Mouse (Mus musculus): ENCODE data around the gene Lbr. TPM values are rescaled to one million over a fixed set of nuclear protein-coding genes. Genes with fewer than 3 reads are reported as not detected.

Lbr gene
- polyA plus RNA-seq, 1 experiment, result 343 TPM

DNA sequence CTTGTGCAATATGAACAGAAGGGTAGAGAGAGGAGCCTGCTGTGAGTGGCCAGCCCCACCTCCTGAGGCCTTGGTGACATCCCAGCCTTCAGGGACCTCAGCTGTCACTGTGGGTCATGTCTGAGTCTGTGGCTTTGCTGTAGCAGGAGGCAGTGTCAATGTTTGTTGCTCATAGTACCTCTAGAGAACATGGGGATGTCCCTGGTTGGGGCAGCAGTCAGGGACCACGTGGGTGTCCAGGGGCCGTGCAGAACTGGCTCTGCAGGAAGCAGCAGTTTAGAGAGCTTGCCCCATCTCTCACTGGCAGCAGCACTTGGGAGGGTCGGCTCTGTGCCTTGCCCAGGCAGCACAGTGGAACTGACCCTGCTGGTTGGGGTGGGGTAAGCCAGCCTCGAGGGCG, 34.2 kb upstream of the Lbr start:
- H3K36me3 ChIP-seq (ENCODE audit: control insufficient read depth, insufficient read depth, low read length, poor library complexity, severe bottlenecking), result no peaks in the 10 kb centered on the region
- no peaks in the 10 kb centered on the region for H3K9me3 ChIP-seq (replicated peaks; ENCODE audit: control insufficient read depth, insufficient read depth, low read length, poor library complexity, severe bottlenecking)
- H3K4me3 ChIP-seq (ENCODE audit: low read depth, low read length), result no peak overlapping the region
- no peak for TF ChIP-seq EP300 (IDR thresholded peaks at IDR 0.05; ENCODE audit: insufficient read depth, low read depth, low read length)
- TF ChIP-seq POLR2A (IDR thresholded peaks at IDR 0.05; ENCODE audit: insufficient read depth, low read length), result no peak
- TF ChIP-seq CTCF (IDR thresholded peaks at IDR 0.05; ENCODE audit: low read depth, low read length), result no peak
- H3K4me1 ChIP-seq (ENCODE audit: control insufficient read depth, insufficient read depth, low read length), result no peaks in the 10 kb centered on the region
- no peaks in the 10 kb centered on the region for H3K27me3 ChIP-seq (ENCODE audit: control insufficient read depth, insufficient read depth, low read length, poor library complexity, severe bottlenecking)
- H3K9ac ChIP-seq (ENCODE audit: low read depth, poor library complexity, severe bottlenecking), result no peak overlapping the region
- H3K27ac ChIP-seq (ENCODE audit: insufficient read depth, low read length), result no peak overlapping the region

DNA sequence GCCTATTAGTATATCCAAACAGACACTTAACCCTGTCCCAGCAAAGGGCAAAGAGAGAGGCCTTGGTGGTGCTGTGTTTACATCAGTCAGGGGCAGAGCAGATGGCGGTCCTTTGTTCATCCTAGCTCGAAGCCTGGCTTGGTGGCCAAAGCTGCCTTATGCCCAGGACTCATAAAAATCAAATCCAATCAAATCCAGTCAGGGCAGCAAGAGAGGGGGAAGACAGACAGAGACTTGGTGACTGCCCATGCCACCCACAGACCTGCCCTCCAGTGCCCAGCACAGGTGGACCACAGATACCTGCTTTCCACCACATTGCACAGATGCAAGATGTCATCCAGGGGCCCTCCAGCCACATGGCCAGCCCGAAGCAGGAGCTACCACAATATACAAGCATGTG, 33.8 kb upstream of the Lbr start:
- Histone ChIP-seq H3K27ac (ENCODE audit: insufficient read depth, low read length) (no peak overlapping the region), H3K27me3 (ENCODE audit: control insufficient read depth, insufficient read depth, low read length, poor library complexity, severe bottlenecking) (no peaks in the 10 kb centered on the region), H3K4me3 (ENCODE audit: low read depth, low read length) (no peak overlapping the region), H3K4me1 (ENCODE audit: control insufficient read depth, insufficient read depth, low read length) (no peaks in the 10 kb centered on the region), H3K36me3 (ENCODE audit: control insufficient read depth, insufficient read depth, low read length, poor library complexity, severe bottlenecking) (no peaks in the 10 kb centered on the region), H3K9me3 (replicated peaks; ENCODE audit: control insufficient read depth, insufficient read depth, low read length, poor library complexity, severe bottlenecking) (no peaks in the 10 kb centered on the region), H3K9ac (ENCODE audit: low read depth, poor library complexity, severe bottlenecking) (no peak overlapping the region)
- TF ChIP-seq CTCF (IDR thresholded peaks at IDR 0.05; ENCODE audit: low read depth, low read length) (no peak), EP300 (IDR thresholded peaks at IDR 0.05; ENCODE audit: insufficient read depth, low read depth, low read length) (no peak), POLR2A (IDR thresholded peaks at IDR 0.05; ENCODE audit: insufficient read depth, low read length) (no peak)

DNA sequence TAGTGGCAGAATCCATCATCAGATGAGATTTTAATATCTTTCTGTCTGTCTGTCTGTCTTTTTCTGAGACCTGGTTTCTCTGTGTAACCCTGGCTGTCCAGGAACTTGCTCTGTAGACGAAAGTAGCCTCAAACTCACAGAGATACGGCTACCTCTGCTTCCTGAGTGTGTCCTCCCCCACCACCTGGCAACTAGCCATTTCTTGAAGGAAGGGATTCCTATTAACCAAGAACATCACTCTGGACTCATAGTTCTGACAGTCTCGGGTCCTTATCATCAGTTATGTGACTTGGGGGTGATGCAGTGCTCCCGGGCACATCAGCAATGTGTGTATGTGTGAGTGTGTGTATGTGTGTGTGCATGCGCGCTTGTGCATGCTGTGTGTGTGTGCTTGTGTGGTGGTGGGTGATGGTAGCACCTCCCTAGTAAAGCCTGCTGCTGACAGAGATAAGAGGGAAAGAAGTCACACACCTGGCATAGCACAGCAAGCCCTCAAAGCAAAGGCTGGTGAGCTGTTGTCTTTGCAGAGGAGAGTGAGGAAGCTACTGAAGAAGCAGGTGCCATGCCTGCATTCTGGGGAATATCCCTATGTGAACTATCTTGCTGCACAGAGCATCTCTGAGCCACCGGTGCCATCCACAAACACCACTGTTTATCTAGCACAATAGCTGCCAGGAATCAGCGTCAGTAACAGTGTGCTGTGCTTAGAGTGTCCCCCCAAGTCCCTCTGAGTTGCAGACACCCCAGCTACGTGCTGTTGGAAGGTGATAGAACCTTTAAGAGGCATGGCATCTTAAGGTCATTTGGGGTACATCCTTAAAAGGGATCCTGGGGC, 30.5 kb upstream of the Lbr start:
- H3K27ac ChIP-seq (ENCODE audit: insufficient read depth, low read length), result no peak overlapping the region
- H3K9ac ChIP-seq (ENCODE audit: low read depth, poor library complexity, severe bottlenecking), result no peak overlapping the region
- no peaks in the 10 kb centered on the region for H3K36me3 ChIP-seq (ENCODE audit: control insufficient read depth, insufficient read depth, low read length, poor library complexity, severe bottlenecking)
- H3K9me3 ChIP-seq (replicated peaks; ENCODE audit: control insufficient read depth, insufficient read depth, low read length, poor library complexity, severe bottlenecking), result no peaks in the 10 kb centered on the region
- TF ChIP-seq CTCF (IDR thresholded peaks at IDR 0.05; ENCODE audit: low read depth, low read length) (no peak), EP300 (IDR thresholded peaks at IDR 0.05; ENCODE audit: insufficient read depth, low read depth, low read length) (no peak), POLR2A (IDR thresholded peaks at IDR 0.05; ENCODE audit: insufficient read depth, low read length) (no peak)
- no peaks in the 10 kb centered on the region for H3K4me1 ChIP-seq (ENCODE audit: control insufficient read depth, insufficient read depth, low read length)
- no peak overlapping the region for H3K4me3 ChIP-seq (ENCODE audit: low read depth, low read length)
- no peaks in the 10 kb centered on the region for H3K27me3 ChIP-seq (ENCODE audit: control insufficient read depth, insufficient read depth, low read length, poor library complexity, severe bottlenecking)

DNA sequence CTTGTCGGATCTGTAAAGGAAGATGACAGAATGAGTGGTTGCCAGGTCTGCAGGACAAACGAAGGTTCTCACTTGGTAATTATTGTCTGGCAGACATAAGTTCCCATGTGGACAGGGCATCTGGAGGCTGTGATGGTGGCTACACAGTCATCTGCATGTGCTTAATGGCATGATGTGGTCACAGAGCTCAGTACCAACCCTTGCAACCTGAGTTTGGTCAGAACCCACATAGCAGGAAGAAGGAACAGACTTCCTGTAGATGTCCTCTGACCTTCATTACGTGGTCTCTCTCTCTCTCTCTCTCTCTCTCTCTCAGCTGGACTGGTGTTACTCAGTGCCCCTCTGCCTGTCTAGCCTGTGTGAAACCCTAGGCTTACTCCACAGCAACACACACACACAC, 29.8 kb upstream of the Lbr start:
- Histone ChIP-seq H3K27me3 (ENCODE audit: control insufficient read depth, insufficient read depth, low read length, poor library complexity, severe bottlenecking) (no peaks in the 10 kb centered on the region), H3K4me3 (ENCODE audit: low read depth, low read length) (no peak overlapping the region), H3K9ac (ENCODE audit: low read depth, poor library complexity, severe bottlenecking) (no peak overlapping the region), H3K27ac (ENCODE audit: insufficient read depth, low read length) (no peak overlapping the region), H3K36me3 (ENCODE audit: control insufficient read depth, insufficient read depth, low read length, poor library complexity, severe bottlenecking) (no peaks in the 10 kb centered on the region), H3K4me1 (ENCODE audit: control insufficient read depth, insufficient read depth, low read length) (no peaks in the 10 kb centered on the region), H3K9me3 (replicated peaks; ENCODE audit: control insufficient read depth, insufficient read depth, low read length, poor library complexity, severe bottlenecking) (peaks cover 4% of the 10 kb centered on the region)
- TF ChIP-seq CTCF (IDR thresholded peaks at IDR 0.05; ENCODE audit: low read depth, low read length), result no peak
- TF ChIP-seq EP300 (IDR thresholded peaks at IDR 0.05; ENCODE audit: insufficient read depth, low read depth, low read length), result no peak
- no peak for TF ChIP-seq POLR2A (IDR thresholded peaks at IDR 0.05; ENCODE audit: insufficient read depth, low read length)

DNA sequence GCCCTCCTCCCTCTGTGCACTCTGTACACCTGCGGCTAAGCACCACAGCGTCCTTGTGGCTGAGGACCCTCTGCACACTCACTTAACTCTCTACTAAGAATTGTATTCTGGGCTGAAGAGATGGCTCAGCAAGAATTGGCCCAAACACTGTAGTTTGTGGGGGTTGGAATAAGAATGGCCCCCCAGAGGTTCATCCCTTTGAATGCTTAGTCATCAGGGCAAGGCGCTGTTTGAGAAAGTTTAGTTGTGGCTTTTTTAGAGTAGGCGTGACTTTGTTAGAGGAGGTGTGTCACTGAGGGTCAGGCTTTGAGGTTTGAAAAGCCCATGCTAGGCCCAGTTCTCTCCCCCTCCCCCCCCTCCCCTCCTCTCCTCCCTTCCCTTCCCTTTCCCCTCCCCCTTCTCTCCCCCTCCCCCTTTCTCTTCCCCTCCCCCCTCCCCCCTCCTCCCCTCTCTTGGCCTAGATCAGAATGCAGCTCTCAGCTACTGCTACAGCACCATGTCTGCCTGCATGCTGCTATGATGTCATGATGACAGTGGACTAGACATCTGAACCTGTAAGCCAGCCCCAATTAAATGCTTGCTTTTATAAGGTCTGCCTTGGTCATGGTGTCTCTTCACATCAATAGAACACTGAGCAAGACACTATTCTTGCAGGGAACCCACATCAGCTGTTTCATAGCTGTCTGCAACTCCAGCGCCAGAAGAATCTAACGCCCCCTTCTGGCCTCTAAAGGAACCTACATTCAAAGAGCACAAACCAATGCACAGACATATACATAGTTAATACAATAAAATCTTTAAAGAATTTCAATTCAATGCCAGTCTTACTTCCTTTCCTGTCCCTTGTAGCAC, 23.8 kb upstream of the Lbr start:
- TF ChIP-seq POLR2A (IDR thresholded peaks at IDR 0.05; ENCODE audit: insufficient read depth, low read length) (no peak), EP300 (IDR thresholded peaks at IDR 0.05; ENCODE audit: insufficient read depth, low read depth, low read length) (no peak), CTCF (IDR thresholded peaks at IDR 0.05; ENCODE audit: low read depth, low read length) (no peak)
- Histone ChIP-seq H3K9me3 (replicated peaks; ENCODE audit: control insufficient read depth, insufficient read depth, low read length, poor library complexity, severe bottlenecking) (peaks cover 6% of the 10 kb centered on the region), H3K9ac (ENCODE audit: low read depth, poor library complexity, severe bottlenecking) (no peak overlapping the region)

DNA sequence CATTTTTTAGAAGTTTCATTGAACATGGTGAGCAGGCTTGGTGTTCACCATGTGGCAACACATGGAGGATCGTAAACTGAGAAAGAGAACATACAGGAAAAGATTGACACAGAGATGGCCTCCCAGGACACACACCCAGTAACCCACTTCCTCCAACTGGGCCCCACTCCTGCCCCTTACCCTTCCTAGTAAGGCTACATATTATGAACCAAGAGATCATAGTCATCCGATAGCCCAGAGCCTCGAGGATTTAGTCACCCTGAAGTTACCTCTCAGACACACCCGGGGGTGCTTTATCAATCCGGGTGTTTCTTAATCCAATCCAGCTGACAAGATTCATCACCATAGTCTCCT, 23.0 kb upstream of the Lbr start:
- H3K9me3 ChIP-seq (replicated peaks; ENCODE audit: control insufficient read depth, insufficient read depth, low read length, poor library complexity, severe bottlenecking), result peaks cover 6% of the 10 kb centered on the region
- no peaks in the 10 kb centered on the region for H3K27me3 ChIP-seq (ENCODE audit: control insufficient read depth, insufficient read depth, low read length, poor library complexity, severe bottlenecking)
- H3K27ac ChIP-seq (ENCODE audit: insufficient read depth, low read length), result no peak overlapping the region
- no peaks in the 10 kb centered on the region for H3K36me3 ChIP-seq (ENCODE audit: control insufficient read depth, insufficient read depth, low read length, poor library complexity, severe bottlenecking)
- H3K4me3 ChIP-seq (ENCODE audit: low read depth, low read length), result no peak overlapping the region
- no peak overlapping the region for H3K9ac ChIP-seq (ENCODE audit: low read depth, poor library complexity, severe bottlenecking)
- H3K4me1 ChIP-seq (ENCODE audit: control insufficient read depth, insufficient read depth, low read length), result peaks cover 6% of the 10 kb centered on the region
- TF ChIP-seq EP300 (IDR thresholded peaks at IDR 0.05; ENCODE audit: insufficient read depth, low read depth, low read length) (no peak), CTCF (IDR thresholded peaks at IDR 0.05; ENCODE audit: low read depth, low read length) (no peak), POLR2A (IDR thresholded peaks at IDR 0.05; ENCODE audit: insufficient read depth, low read length) (no peak)

More for the DNA sequence above, 23.8 kb upstream of the Lbr start:
- Histone ChIP-seq H3K27me3 (ENCODE audit: control insufficient read depth, insufficient read depth, low read length, poor library complexity, severe bottlenecking) (no peaks in the 10 kb centered on the region), H3K4me1 (ENCODE audit: control insufficient read depth, insufficient read depth, low read length) (peaks cover 6% of the 10 kb centered on the region), H3K4me3 (ENCODE audit: low read depth, low read length) (no peak overlapping the region), H3K36me3 (ENCODE audit: control insufficient read depth, insufficient read depth, low read length, poor library complexity, severe bottlenecking) (no peaks in the 10 kb centered on the region), H3K27ac (ENCODE audit: insufficient read depth, low read length) (peak overlapping the region; percentile 74)

Measured in ES-Bruce4 (cell line).